Mouse (Mus musculus) adrenal gland (tissue): ENCODE measurements around the gene Cbfa2t2.
"Not testable (repeated sequence)": the region's sequence is repeated elsewhere in the genome, so short reads cannot be mapped to it uniquely, and the experiment has no call there.

Source experiments
- intact Hi-C: fragments of 180-260 bp; cut with DNase I; formaldehyde crosslinking; loops from one replicate; pipeline ENCODE4 v1.15.1; 2025

Cbfa2t2 gene

DNA sequence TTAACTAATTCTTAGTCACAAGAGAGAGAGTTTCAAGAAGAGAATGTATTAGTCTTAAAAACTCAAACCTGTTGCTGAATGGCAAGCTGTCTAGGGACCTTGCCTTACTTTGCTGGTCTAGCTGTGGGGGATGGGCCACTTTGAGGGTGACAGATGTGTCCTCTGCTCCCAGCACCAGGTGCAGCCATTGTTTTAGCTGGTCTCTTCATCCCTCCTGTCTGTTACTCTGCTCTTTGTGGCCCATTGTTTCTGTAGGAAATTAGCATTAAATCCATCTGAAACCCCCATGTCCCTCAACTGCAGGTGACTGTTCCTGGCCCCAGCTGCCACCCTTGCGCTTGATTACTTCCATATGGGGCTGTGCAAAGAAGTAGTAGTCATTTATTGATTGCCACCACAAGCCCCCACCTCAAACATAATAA is 29.6 kb downstream of the Cbfa2t2 start:
- intact Hi-C loops, result no loop called here

- intact Hi-C loops, result no loop called here
These were observed 30.9 kb downstream of the Cbfa2t2 start for GRCm38 (mm10) chr2:154467139-154467538.

- intact Hi-C loops, result no loop called here
These were observed 38.2 kb downstream of the Cbfa2t2 start for GRCm38 (mm10) chr2:154474251-154475061.

GRCm38 (mm10) chr2:154475062-154475349 is 38.7 kb downstream of the Cbfa2t2 start:
- intact Hi-C loops, result no loop called here

DNA sequence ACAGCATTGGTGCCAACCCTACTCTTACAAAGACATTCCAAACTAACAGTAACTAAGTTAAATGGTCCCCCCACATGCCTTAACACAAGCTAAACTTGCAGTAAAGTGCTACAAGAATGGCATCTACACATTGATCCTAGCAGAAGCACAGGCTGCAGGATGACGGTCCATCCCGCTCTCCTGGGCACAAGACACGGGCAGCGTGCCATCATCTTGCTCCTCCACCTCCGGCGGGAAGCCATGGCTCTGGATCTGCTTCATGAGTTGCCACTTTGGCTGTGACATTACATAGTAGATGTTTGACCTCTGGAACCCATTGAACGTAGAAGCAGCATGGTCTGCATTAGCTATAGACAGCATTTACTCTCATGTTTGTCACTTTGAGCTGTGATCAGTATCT is 39.6 kb downstream of the Cbfa2t2 start:
- intact Hi-C loops, result no loop called here

GRCm38 (mm10) chr2:154477028-154477427 is 40.7 kb downstream of the Cbfa2t2 start:
- intact Hi-C loops, result no loop called here

DNA sequence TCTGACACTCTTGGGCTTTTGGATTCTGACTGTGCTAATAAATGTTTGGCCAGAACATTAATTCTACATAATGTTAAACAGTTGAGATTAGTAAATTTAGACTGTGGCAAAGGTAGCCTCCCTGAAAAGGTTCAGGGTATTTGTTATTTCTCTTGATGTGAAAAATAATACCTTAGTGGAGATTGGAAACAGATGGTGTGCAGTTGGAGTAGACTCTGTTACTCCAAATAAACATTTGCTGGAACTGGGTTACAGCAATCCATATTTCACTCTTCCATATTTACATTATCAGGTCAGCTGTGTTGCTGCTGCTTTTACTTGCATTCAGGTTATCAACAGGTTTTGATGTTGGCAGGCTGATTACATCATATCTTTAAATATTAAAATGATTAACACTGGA is 55.5 kb downstream of the Cbfa2t2 start:
- intact Hi-C loops, result no loop called here

GRCm38 (mm10) chr2:154493559-154493958 is 57.3 kb downstream of the Cbfa2t2 start:
- intact Hi-C loops, result not testable (repeated sequence)

DNA sequence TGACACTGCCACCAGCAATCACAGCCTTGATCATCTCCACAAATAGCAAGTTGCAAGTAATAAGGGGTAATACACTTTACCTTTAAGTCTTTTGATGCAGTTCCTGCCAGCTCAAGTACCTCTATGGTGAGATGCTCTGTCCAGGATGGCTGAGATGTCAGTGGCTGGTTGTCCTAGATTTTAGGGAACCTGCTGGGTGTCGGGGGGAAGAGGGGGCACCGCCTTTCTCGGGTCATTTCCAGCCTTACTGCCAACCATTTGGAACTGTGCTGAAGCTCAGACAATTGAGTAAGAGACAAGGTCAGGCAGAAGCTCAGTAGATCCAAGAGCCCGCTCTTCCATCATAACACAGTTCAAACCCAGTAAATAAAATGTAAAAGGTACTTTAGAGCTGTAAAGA is 58.7 kb downstream of the Cbfa2t2 start:
- intact Hi-C loops, result no loop called here

DNA sequence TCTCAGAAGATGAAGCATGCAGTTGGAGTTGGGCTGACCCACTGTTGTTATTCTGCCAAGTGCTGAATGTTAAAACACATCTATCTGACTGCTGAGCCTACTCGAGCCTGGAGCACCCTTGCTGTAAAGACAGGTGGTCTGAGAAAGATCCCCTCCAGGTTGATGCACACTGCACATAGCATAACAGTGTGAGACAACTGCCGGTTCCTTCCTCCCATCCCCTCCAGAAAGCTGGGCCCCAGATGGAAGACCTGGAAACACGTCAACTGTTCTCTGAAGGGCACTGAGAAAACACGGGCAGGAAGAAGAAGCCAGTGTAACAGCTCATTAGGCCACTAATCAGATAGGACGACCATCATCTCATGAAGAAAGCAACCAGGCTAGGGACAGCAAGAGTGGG is 62.3 kb downstream of the Cbfa2t2 start:
- intact Hi-C loops, result no loop called here

GRCm38 (mm10) chr2:154499717-154500247 is 63.5 kb downstream of the Cbfa2t2 start:
- intact Hi-C loops, result no loop called here

DNA sequence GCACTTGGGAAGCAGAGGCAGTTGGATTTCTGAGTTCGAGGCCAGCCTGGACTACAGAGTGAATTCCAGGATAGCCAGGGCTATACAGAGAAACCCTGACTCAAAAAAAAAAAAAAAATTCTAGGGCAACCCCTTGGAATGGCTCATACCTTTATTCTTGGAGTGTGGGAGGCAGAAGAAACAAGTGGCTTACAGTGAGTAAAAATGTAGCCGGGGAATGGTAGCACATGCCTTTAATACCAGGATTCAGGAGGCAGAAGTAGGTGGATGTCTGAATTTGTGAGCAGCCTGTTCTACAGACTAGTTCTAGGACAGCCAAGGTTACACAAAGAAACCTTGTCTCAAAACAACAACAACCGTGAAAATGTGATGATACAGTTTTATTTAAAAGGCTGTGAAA is 64.5 kb downstream of the Cbfa2t2 start:
- intact Hi-C loops, result no loop called here

DNA sequence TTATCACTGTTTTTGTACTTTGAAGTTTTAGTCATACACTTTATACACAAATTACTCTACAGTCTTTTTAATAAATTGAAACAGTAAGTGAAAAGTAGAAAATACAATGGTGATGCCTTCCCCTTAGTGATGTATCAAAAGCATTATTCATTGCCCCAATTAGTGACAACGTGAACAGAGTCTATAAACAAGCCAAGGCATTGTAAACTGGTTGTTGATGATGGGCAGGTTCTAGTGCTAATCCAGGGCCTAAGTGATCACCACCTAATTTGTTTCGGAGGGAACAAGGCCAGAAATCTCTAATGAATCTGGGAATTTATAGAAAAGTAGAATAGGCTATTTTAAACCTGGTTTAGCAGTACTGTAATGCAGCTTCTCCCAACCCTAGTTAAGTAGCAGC is 70.8 kb downstream of the Cbfa2t2 start:
- intact Hi-C loops, result no loop called here

GRCm38 (mm10) chr2:154507566-154508283 is 71.4 kb downstream of the Cbfa2t2 start:
- intact Hi-C loops, result no loop called here

DNA sequence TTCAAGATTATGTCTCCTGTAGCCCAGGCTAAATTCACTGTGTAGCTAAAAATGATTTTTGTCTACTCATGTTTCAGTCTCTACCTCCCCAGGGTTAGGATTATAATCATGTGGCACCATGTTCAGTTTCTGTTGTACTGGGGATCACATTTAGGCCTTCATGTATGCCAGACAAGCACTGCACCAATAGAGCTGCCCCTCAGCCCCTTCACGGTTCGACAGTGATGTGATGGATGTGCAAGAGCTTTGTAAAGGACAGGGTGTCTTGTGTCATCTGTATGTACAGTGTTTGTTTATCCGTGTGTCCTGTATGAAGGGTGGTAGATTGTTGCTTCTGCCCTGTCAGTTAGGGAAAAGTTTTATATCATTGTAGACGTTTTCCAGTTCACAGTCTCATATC is 72.2 kb downstream of the Cbfa2t2 start:
- intact Hi-C loops, result no loop called here

GRCm38 (mm10) chr2:154510141-154510540 is 73.9 kb downstream of the Cbfa2t2 start:
- intact Hi-C loops, result no loop called here

DNA sequence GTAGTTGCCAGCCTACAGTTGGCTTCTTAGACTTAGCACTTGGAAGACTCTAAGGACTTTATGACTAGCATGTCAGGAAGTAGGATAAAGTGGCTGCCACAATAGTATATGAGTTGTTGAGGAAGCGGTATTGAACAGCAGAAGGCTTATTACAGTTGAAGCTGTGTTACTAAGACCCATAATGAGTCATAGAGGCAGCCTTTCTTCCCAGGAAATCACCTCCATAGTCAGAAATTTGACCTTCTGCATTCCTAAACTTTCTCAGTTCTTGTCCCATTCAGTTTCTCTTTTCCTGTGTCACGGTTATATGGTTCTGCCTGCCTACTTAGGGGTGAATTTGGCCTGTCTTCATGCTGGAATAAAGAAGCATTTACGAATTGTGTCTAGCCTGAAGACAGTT is 80.7 kb downstream of the Cbfa2t2 start:
- intact Hi-C loops, result no loop called here

- intact Hi-C loops, result no loop called here
These were observed 81.1 kb downstream of the Cbfa2t2 start for GRCm38 (mm10) chr2:154517424-154517823.

DNA sequence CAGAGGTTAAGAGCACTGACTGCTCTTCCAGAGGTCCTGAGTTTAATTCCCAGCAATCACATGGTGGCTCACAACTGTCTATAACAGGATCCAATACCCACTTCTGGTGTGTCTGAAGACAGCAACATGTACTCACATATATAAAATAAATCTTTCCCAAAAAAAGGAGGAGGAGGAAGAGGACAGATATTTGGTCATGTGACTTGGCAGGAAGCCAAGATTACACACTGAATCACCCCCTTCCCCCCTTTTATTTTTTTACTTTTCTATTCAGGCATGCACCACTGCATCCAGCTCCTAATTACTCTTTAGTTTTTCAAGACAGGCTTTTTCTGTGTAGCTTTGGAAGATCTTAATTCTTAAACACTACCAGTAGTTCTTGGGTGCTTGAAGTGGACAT is 85.2 kb downstream of the Cbfa2t2 start:
- intact Hi-C loops, result loop anchor here (1.0 kb wide), 1 partner anchor 38 kb away; no protein-coding TSS in a partner anchor

GRCm38 (mm10) chr2:154522334-154522733 is 86.1 kb downstream of the Cbfa2t2 start:
- intact Hi-C loops, result no loop called here

GRCm38 (mm10) chr2:154525285-154525684 is 89.0 kb downstream of the Cbfa2t2 start:
- intact Hi-C loops, result no loop called here

GRCm38 (mm10) chr2:154526531-154526930 is 90.2 kb downstream of the Cbfa2t2 start:
- intact Hi-C loops, result no loop called here

DNA sequence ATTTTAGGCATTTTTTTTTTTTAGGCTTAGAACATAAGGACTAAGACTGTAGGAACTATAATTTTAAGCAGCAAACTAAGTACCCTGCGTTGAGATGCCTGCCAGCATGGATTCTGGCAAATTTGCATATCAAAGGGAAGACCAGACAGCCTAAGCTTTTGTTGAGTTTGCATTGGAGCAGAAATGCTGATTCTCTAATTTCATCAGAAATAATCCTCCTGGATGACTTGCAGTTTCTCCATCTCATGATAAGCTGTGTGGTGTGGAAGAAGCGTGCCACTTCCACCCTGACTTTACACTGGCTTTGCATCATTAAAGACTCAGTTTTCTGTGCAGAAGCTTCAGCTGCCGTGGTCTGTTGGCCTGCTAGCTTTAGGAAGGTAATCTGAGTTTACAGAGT is 96.6 kb downstream of the Cbfa2t2 start:
- intact Hi-C loops, result no loop called here
